Comparison of ENCODE assay signal across 8 mouse cellular contexts in the genomic region with DNA sequence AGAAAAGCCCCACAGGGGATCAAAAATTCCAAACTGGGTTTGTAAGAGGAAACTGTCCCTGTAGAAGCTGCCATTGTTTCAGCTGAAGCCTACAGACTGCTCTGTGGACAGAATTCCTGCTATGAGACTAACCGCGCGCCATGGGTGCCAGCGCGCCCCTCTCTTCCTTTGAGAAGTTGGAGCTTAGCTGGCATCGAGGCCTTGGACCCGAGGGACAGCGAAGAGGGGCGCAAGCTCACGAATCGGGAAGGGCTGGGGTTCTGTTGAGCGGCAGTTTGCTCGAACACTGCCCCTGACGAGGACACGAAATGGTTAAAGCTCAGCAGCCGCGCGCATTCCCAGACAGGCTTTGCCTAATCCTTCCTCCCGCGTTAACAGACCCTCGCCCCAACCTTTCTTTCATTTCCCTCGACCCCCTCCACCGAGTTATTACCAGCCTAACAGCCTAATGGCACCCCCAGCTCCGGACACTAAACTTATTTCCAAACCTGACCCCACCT. TPM values are rescaled to one million over a fixed set of nuclear protein-coding genes. Genes with fewer than 3 reads are reported as not detected.
DNase-seq lines count a peak whose midpoint lies in the region; ATAC-seq lines count a peak whose summit lies in the region.

No protein-coding gene starts in this region.

- H3K36me3 ChIP-seq in heart, embryonic 16.5 days (ENCODE audit: control insufficient read depth, insufficient read depth), result peaks cover under 1% of the 10 kb centered on the region
- peaks cover 15% of the 10 kb centered on the region for H3K36me3 ChIP-seq in limb, embryonic 15.5 days

- peak overlapping the region; percentile 83 for H3K9ac ChIP-seq in heart, embryonic 16.5 days (ENCODE audit: low read length)
- peak overlapping the region; percentile 70 for H3K9ac ChIP-seq in limb, embryonic 15.5 days

- peak overlapping the region; percentile 90 for H3K4me2 ChIP-seq in heart, embryonic 16.5 days (ENCODE audit: low read depth, low read length)
- H3K4me2 ChIP-seq in limb, embryonic 15.5 days, result peak overlapping the region; percentile 88

- WGBS in heart, embryonic 16.5 days, result under 1% methylated on average over 24 of the region's 24 CpGs
- under 1% methylated on average over 24 of the region's 24 CpGs for WGBS in limb, embryonic 15.5 days

- 0 out of 2 replicates have a peak, but pooled peaks cover 2% of the 10 kb centered on the region for H3K9me3 ChIP-seq in heart, embryonic 16.5 days (replicated peaks; ENCODE audit: control insufficient read depth, low read length)
- no peaks in the 10 kb centered on the region for H3K9me3 ChIP-seq in limb, embryonic 15.5 days

- H3K27me3 ChIP-seq in heart, embryonic 16.5 days (ENCODE audit: control insufficient read depth, insufficient read depth, low read length), result no peaks in the 10 kb centered on the region; the same call in 1 of the 2 replicates
- no peaks in the 10 kb centered on the region for H3K27me3 ChIP-seq in limb, embryonic 15.5 days

- ATAC-seq in heart, embryonic 16.5 days (replicated peaks; ENCODE audit: extremely low read depth, insufficient read depth, low FRiP score), result peak; percentile 12; the same call in 1 of the 2 replicates
- peak; percentile 37; the same call in 1 of the 2 replicates for ATAC-seq in limb, embryonic 15.5 days (ENCODE audit: insufficient number of reproducible peaks, low FRiP score, low TSS enrichment, low read depth)

- H3K4me1 ChIP-seq in heart, embryonic 16.5 days (ENCODE audit: control insufficient read depth, insufficient read depth, low read length), result peaks cover 13% of the 10 kb centered on the region
- peaks cover 42% of the 10 kb centered on the region for H3K4me1 ChIP-seq in limb, embryonic 15.5 days

- H3K27ac ChIP-seq in heart, embryonic 16.5 days (ENCODE audit: low read length), result peak overlapping the region; percentile 95
- H3K27ac ChIP-seq in limb, embryonic 15.5 days, result peak overlapping the region; percentile 97

- DNase-seq in kidney, adult 11 months, result peak; percentile 6
- DNase-seq in kidney, adult 18-20 months, result no peak
- peak; percentile 21 for DNase-seq in ES-CJ7 (ENCODE audit: low read depth, low spot score)
- DNase-seq in embryo, embryonic 10.5 days (ENCODE audit: low spot score), result peak; percentile 88
- DNase-seq in retina, postnatal 1 day, result peak; percentile 83
- no peak for DNase-seq in spleen, postnatal 4 days (ENCODE audit: low spot score in 2 of 2)

- H3K4me3 ChIP-seq in heart, embryonic 16.5 days (ENCODE audit: low read length), result peak overlapping the region; percentile 88
- peak overlapping the region; percentile 80 for H3K4me3 ChIP-seq in limb, embryonic 15.5 days

RNA-seq across cellular contexts. Expression of a gene that starts 1.8 kb away (rescaled TPM):
- polyA plus RNA-seq in heart, embryonic 16.5 days (2015; fragmentation: Nextera tagmentation; extraction: Ambion mirVana), result 2.0 and 2.1 TPM in 2 replicates
- 9.5 and 13.3 TPM in 2 replicates for polyA plus RNA-seq in limb, embryonic 15.5 days (2015; fragmentation: Nextera tagmentation; extraction: Ambion mirVana)

Comparison
In these comparisons a context has a peak if more than half of its experiments do, and no peak if none do; other contexts are left out.
1. DNase-seq: peak in kidney, adult 11 months (single experiment), ES-CJ7 (single experiment), embryo, embryonic 10.5 days (single experiment) and retina, postnatal 1 day (single experiment); none in kidney, adult 18-20 months (single experiment) and spleen, postnatal 4 days (0 of 2).